Mouse (Mus musculus) thymus, adult 2 months (tissue): ENCODE measurements at regions not wholly inside any gene's neighbourhood (a gene's known extent, or its start where the extent isn't known, plus 50 kb on each side); places are given as distances from the start of the nearest gene placed in this dataset.

Experiments used
- CTCF ChIP-seq: fragments of 200-500 bp; IDR thresholded peaks from 2 replicates; pipeline ENCODE4 v1.5.1; 2012; ENCODE audit warnings: mild to moderate bottlenecking, control low read depth, low read length, moderate library complexity, borderline replicate concordance; ENCODE audit not compliant: control insufficient read depth, poor library complexity, insufficient read depth; ENCODE audit errors: extremely low read depth
- POLR2A ChIP-seq: fragments of 200-500 bp; IDR thresholded peaks from 2 replicates; pipeline ENCODE4 v1.6.1; 2012; ENCODE audit warnings: mild to moderate bottlenecking, low read length, control low read depth, moderate library complexity; ENCODE audit not compliant: control insufficient read depth, poor library complexity, insufficient read depth; ENCODE audit errors: extremely low read depth

- no peak for TF ChIP-seq POLR2A
- TF ChIP-seq CTCF = no peak
Measured at GRCm38 (mm10) chr6:127266813-127267165, 114.8 kb upstream of the Ccnd2 start.
